Mouse (Mus musculus): ENCODE data around the gene Mogs.

DNA sequence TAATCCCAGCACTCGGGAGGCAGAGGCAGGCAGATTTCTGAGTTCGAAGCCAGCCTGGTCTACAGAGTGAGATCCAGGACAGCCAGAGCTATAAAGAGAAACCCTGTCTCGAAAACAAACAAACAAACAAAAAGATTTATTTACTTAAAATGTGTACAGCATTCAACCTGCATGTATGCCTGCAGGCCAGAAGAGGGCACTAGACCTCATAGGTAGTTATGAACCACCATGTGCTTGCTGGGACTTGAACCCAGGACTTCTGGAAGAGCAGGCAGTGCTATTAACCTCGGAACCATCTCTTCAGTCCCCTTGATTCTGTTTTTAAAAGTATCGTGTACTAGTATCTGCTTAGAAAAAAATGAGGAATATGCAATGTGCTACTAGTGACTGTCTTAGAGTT is 12.1 kb downstream of the Mogs start:
- no peak for TF ChIP-seq MYOD1 (IDR thresholded peaks at IDR 0.05; ENCODE audit: control insufficient read depth, insufficient read length, low read depth)
- no peak for TF ChIP-seq CTCF (IDR thresholded peaks at IDR 0.05; ENCODE audit: control insufficient read depth, insufficient read depth, insufficient read length)
- TF ChIP-seq MAX (IDR thresholded peaks at IDR 0.05) = no peak
- TF ChIP-seq MYOG (IDR thresholded peaks at IDR 0.05; ENCODE audit: control insufficient read depth, extremely low read depth, insufficient read length) = no peak
- no peak for TF ChIP-seq USF1 (IDR thresholded peaks at IDR 0.05; ENCODE audit: low read depth)
